26 mouse cellular contexts compared by ENCODE assay signal in genomic region chr9:45942916-45943315, GRCm38 (mm10). TPM values are rescaled to one million over a fixed set of nuclear protein-coding genes. Genes with fewer than 3 reads are reported as not detected.
DNase-seq lines count a peak whose midpoint lies in the region; ATAC-seq lines count a peak whose summit lies in the region.
"Had no signal": no experiment of that assay in that cellular context is flagged by ENCODE, and none has a peak within 500 bp of the region (broad histone marks: within the 10 kb centered on the region; RNA-seq: fewer than 3 reads in every experiment).

No protein-coding gene starts in this region.

- H3K4me2 ChIP-seq in limb, embryonic 11.5 days (ENCODE audit: low read depth, severe bottlenecking) = no peak overlapping the region
- peak overlapping the region; percentile 15 for H3K4me2 ChIP-seq in liver, embryonic 15.5 days
- H3K4me2 ChIP-seq in forebrain, embryonic 15.5 days (replicated peaks) = no peak overlapping the region
- H3K4me2 ChIP-seq: embryonic facial prominence, embryonic 12.5 days; heart, embryonic 11.5 days; hindbrain, embryonic 12.5 days; midbrain, embryonic 13.5 days had no signal

- ATAC-seq in limb, embryonic 11.5 days (ENCODE audit: insufficient number of reproducible peaks, low FRiP score, low TSS enrichment, low read depth) = no peak
- ATAC-seq in liver, embryonic 15.5 days (ENCODE audit: insufficient read depth) = peak; percentile 77
- ATAC-seq in forebrain, embryonic 15.5 days (replicated peaks) = no peak
- ATAC-seq: forebrain, embryonic 14.5 days; midbrain, embryonic 13.5 days had no signal

- H3K4me3 ChIP-seq in limb, embryonic 11.5 days (ENCODE audit: low read depth, low read length) = no peak overlapping the region
- H3K4me3 ChIP-seq in limb, embryonic 10.5 days = no peak overlapping the region
- H3K4me3 ChIP-seq in liver, embryonic 15.5 days (replicated peaks) = no peak overlapping the region
- no peak overlapping the region for H3K4me3 ChIP-seq in forebrain, embryonic 15.5 days
- H3K4me3 ChIP-seq: embryonic facial prominence, embryonic 12.5 days; gastrocnemius, adult 2 months; hindbrain, embryonic 12.5 days; megakaryocyte, embryonic 14.5 days; midbrain, embryonic 13.5 days had no signal

- H3K9ac ChIP-seq in limb, embryonic 11.5 days (ENCODE audit: low read length) = 0 out of 2 replicates have a peak overlapping the region, but pooled peaks have one; percentile 3
- H3K9ac ChIP-seq in liver, embryonic 15.5 days = no peak overlapping the region
- no peak overlapping the region for H3K9ac ChIP-seq in forebrain, embryonic 15.5 days (replicated peaks)
- H3K9ac ChIP-seq: embryonic facial prominence, embryonic 12.5 days; hindbrain, embryonic 12.5 days; midbrain, embryonic 13.5 days had no signal

- peaks cover 15% of the 10 kb centered on the region; the same call in 1 of the 2 replicates for H3K36me3 ChIP-seq in limb, embryonic 11.5 days (ENCODE audit: control insufficient read depth, insufficient read depth, low read length)
- peaks cover 95% of the 10 kb centered on the region for H3K36me3 ChIP-seq in limb, embryonic 10.5 days
- peaks cover 91% of the 10 kb centered on the region for H3K36me3 ChIP-seq in liver, embryonic 15.5 days (replicated peaks)
- H3K36me3 ChIP-seq in forebrain, embryonic 15.5 days = peaks cover 54% of the 10 kb centered on the region

- no peak overlapping the region for H3K27ac ChIP-seq in limb, embryonic 11.5 days (replicated peaks; ENCODE audit: low read depth, low read length)
- H3K27ac ChIP-seq in limb, embryonic 10.5 days = no peak overlapping the region
- no peak overlapping the region for H3K27ac ChIP-seq in liver, embryonic 15.5 days (replicated peaks)
- no peak overlapping the region for H3K27ac ChIP-seq in forebrain, embryonic 15.5 days (replicated peaks)
- H3K27ac ChIP-seq: embryonic facial prominence, embryonic 12.5 days; gastrocnemius, adult 2 months; hindbrain, embryonic 12.5 days; midbrain, embryonic 13.5 days had no signal

- no peak for DNase-seq in limb, embryonic 11.5 days (ENCODE audit: low spot score)
- no peak for DNase-seq in limb, embryonic 10.5 days (ENCODE audit: low spot score)
- DNase-seq in liver = peak; percentile 60
- no peak for DNase-seq in kidney, adult 8-10 months
- DNase-seq in kidney, postnatal 14 days = no peak
- DNase-seq: adrenal gland, postnatal 25 days; cerebellum, adult 8-10 months; embryo, embryonic 11 days; gastrocnemius, adult 2 months; gastrocnemius, postnatal 36 days; heart, adult 18-20 months; heart, postnatal 36 days; kidney, adult 18-20 months; kidney, postnatal 4 days; layer of hippocampus, postnatal 36 days; left cerebral cortex, postnatal 4 days; lung, postnatal 36 days; thymus, adult 18-20 months had no signal

- WGBS in limb, embryonic 11.5 days = 91% methylated on average over 8 of the region's 8 CpGs
- 93% methylated on average over 8 of the region's 8 CpGs for WGBS in limb, embryonic 10.5 days
- 25% methylated on average over 8 of the region's 8 CpGs for WGBS in liver, embryonic 15.5 days (ENCODE audit: insufficient replicate concordance)
- WGBS in forebrain, embryonic 15.5 days = 95% methylated on average over 8 of the region's 8 CpGs

- H3K9me3 ChIP-seq in limb, embryonic 11.5 days (ENCODE audit: control insufficient read depth, low read length) = no peaks in the 10 kb centered on the region
- no peaks in the 10 kb centered on the region for H3K9me3 ChIP-seq in limb, embryonic 10.5 days (replicated peaks)
- no peaks in the 10 kb centered on the region for H3K9me3 ChIP-seq in liver, embryonic 15.5 days (replicated peaks)
- H3K9me3 ChIP-seq in forebrain, embryonic 15.5 days = no peaks in the 10 kb centered on the region
- H3K9me3 ChIP-seq: embryonic facial prominence, embryonic 12.5 days; hindbrain, embryonic 12.5 days; megakaryocyte, embryonic 14.5 days; midbrain, embryonic 13.5 days had no signal

- H3K27me3 ChIP-seq in limb, embryonic 11.5 days (ENCODE audit: control insufficient read depth, insufficient read depth, low read length) = no peaks in the 10 kb centered on the region
- H3K27me3 ChIP-seq in limb, embryonic 10.5 days (ENCODE audit: low read depth, poor library complexity, severe bottlenecking) = no peaks in the 10 kb centered on the region
- no peaks in the 10 kb centered on the region for H3K27me3 ChIP-seq in liver, embryonic 15.5 days
- H3K27me3 ChIP-seq in forebrain, embryonic 15.5 days = no peaks in the 10 kb centered on the region
- H3K27me3 ChIP-seq: embryonic facial prominence, embryonic 12.5 days; hindbrain, embryonic 12.5 days; midbrain, embryonic 13.5 days had no signal

- H3K4me1 ChIP-seq in limb, embryonic 11.5 days (ENCODE audit: control insufficient read depth, insufficient read depth, low read length) = no peaks in the 10 kb centered on the region
- 0 out of 2 replicates have a peak, but pooled peaks cover 3% of the 10 kb centered on the region for H3K4me1 ChIP-seq in limb, embryonic 10.5 days
- H3K4me1 ChIP-seq in liver, embryonic 15.5 days (replicated peaks) = peaks cover 46% of the 10 kb centered on the region
- H3K4me1 ChIP-seq in forebrain, embryonic 15.5 days = no peaks in the 10 kb centered on the region
- H3K4me1 ChIP-seq: embryonic facial prominence, embryonic 12.5 days; hindbrain, embryonic 12.5 days; midbrain, embryonic 13.5 days had no signal

RNA-seq across cellular contexts. Expression of gene Tagln, which starts 7.1 kb away (rescaled TPM):
- polyA plus RNA-seq in limb, embryonic 11.5 days (2014; fragmentation: Nextera tagmentation; extraction: Ambion mirVana) = 5.1 and 7.7 TPM in 2 replicates
- polyA plus RNA-seq in limb, embryonic 10.5 days (2016; fragmentation: Nextera tagmentation; extraction: Ambion mirVana) = 4.7 and 6.0 TPM in 2 replicates
- polyA plus RNA-seq in liver, embryonic 15.5 days (2015; fragmentation: Nextera tagmentation; extraction: Ambion mirVana) = 6.3 and 7.5 TPM in 2 replicates
- polyA plus RNA-seq in forebrain, embryonic 15.5 days (2015; fragmentation: Nextera tagmentation; extraction: Ambion mirVana) = 2.6 and 2.8 TPM in 2 replicates

RNA-seq across cellular contexts. Expression of gene Sidt2, which starts 12.1 kb away (rescaled TPM):
- 24.3 and 26.6 TPM in 2 replicates for polyA plus RNA-seq in limb, embryonic 11.5 days (2014; fragmentation: Nextera tagmentation; extraction: Ambion mirVana)
- 26.0 and 28.6 TPM in 2 replicates for polyA plus RNA-seq in limb, embryonic 10.5 days (2016; fragmentation: Nextera tagmentation; extraction: Ambion mirVana)
- 16.5 and 21.4 TPM in 2 replicates for polyA plus RNA-seq in liver, embryonic 15.5 days (2015; fragmentation: Nextera tagmentation; extraction: Ambion mirVana)
- 37.2 and 37.6 TPM in 2 replicates for polyA plus RNA-seq in forebrain, embryonic 15.5 days (2015; fragmentation: Nextera tagmentation; extraction: Ambion mirVana)

RNA-seq across cellular contexts. Expression of gene Rnf214, which starts 36.2 kb away (rescaled TPM):
- polyA plus RNA-seq in limb, embryonic 11.5 days (2014; fragmentation: Nextera tagmentation; extraction: Ambion mirVana) = 64.0 and 66.7 TPM in 2 replicates
- 52.0 and 61.2 TPM in 2 replicates for polyA plus RNA-seq in limb, embryonic 10.5 days (2016; fragmentation: Nextera tagmentation; extraction: Ambion mirVana)
- polyA plus RNA-seq in liver, embryonic 15.5 days (2015; fragmentation: Nextera tagmentation; extraction: Ambion mirVana) = 13.8 and 15.2 TPM in 2 replicates
- polyA plus RNA-seq in forebrain, embryonic 15.5 days (2015; fragmentation: Nextera tagmentation; extraction: Ambion mirVana) = 96.5 and 96.9 TPM in 2 replicates

RNA-seq across cellular contexts. Expression of gene Pcsk7, which starts 36.6 kb away (rescaled TPM):
- polyA plus RNA-seq in limb, embryonic 11.5 days (2014; fragmentation: Nextera tagmentation; extraction: Ambion mirVana) = 13.4 and 15.4 TPM in 2 replicates
- 17.3 and 23.5 TPM in 2 replicates for polyA plus RNA-seq in limb, embryonic 10.5 days (2016; fragmentation: Nextera tagmentation; extraction: Ambion mirVana)
- 7.7 and 9.3 TPM in 2 replicates for polyA plus RNA-seq in liver, embryonic 15.5 days (2015; fragmentation: Nextera tagmentation; extraction: Ambion mirVana)
- 25.6 and 26.7 TPM in 2 replicates for polyA plus RNA-seq in forebrain, embryonic 15.5 days (2015; fragmentation: Nextera tagmentation; extraction: Ambion mirVana)
